Mouse (Mus musculus): ENCODE data around the gene Sumf1. TPM values are rescaled to one million over a fixed set of nuclear protein-coding genes. Genes with fewer than 3 reads are reported as not detected.

Sumf1 gene
- polyA plus RNA-seq, 1 experiment: 14.3 TPM

DNA sequence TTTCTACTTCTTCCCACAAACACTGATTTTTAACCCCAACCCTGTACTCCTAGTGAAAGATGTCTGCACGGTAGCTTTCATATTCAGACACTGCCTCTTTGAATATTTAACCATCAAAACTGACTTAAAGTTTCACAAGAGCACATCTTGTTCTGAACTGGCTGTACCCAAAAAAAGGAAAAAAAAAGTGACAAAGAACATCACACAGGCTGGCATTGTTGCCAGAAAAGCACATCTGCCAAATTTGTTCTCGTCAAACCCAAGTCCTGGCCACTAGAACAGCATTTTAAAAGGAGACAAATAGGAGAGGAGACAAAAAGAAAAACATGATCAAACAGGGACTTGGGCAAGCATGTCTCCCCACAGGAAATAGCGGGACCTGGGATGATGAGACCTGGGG, 91.9 kb downstream of the Sumf1 start:
- TF ChIP-seq CTCF (IDR thresholded peaks at IDR 0.05; ENCODE audit: control insufficient read depth, insufficient read depth, low read length): no peak
- no peak for TF ChIP-seq POLR2A (IDR thresholded peaks at IDR 0.05; ENCODE audit: borderline replicate concordance, control insufficient read depth, low read depth, low read length)
- Histone ChIP-seq H3K4me1 (ENCODE audit: control insufficient read depth, insufficient read depth, low read length) (no peaks in the 10 kb centered on the region), H3K27ac (ENCODE audit: control insufficient read depth, insufficient read depth, low read depth, low read length, poor library complexity) (no peak overlapping the region), H3K4me3 (replicated peaks; ENCODE audit: control insufficient read depth, low read depth, low read length) (no peak overlapping the region)
- WGBS: 81% methylated on average over 3 of the region's 3 CpGs

DNA sequence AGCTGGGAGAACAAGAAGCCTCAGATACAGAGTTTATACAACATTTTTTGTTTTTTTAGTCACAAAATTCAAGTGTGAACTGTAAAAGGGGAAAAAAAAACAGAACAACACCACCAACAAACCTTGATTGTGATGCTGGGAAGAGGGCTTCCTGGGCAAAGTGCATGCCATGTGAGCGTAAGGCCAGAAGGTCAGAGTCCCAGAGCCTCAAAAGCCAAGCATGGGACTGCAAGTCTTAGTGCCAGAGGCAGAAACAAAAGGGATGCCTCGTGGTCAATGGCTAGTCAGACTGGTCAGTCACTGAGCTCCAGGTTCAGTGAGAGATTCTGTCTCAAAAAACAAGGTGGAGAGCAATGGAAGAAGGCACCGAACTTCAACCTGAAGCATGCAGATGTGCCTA, 92.7 kb downstream of the Sumf1 start:
- no peak for TF ChIP-seq POLR2A (IDR thresholded peaks at IDR 0.05; ENCODE audit: borderline replicate concordance, control insufficient read depth, low read depth, low read length)
- TF ChIP-seq CTCF (IDR thresholded peaks at IDR 0.05; ENCODE audit: control insufficient read depth, insufficient read depth, low read length): no peak
- no peaks in the 10 kb centered on the region for H3K4me1 ChIP-seq (ENCODE audit: control insufficient read depth, insufficient read depth, low read length)
- no peak overlapping the region for H3K27ac ChIP-seq (ENCODE audit: control insufficient read depth, insufficient read depth, low read depth, low read length, poor library complexity)
- WGBS: 70% methylated on average over 3 of the region's 3 CpGs
- H3K4me3 ChIP-seq (replicated peaks; ENCODE audit: control insufficient read depth, low read depth, low read length): no peak overlapping the region

- TF ChIP-seq POLR2A (IDR thresholded peaks at IDR 0.05; ENCODE audit: borderline replicate concordance, control insufficient read depth, low read depth, low read length): no peak
- no peak for TF ChIP-seq CTCF (IDR thresholded peaks at IDR 0.05; ENCODE audit: control insufficient read depth, insufficient read depth, low read length)
- no peak overlapping the region for H3K4me3 ChIP-seq (replicated peaks; ENCODE audit: control insufficient read depth, low read depth, low read length)
- WGBS: 44% methylated on average over 1 of the region's 1 CpGs
- H3K4me1 ChIP-seq (ENCODE audit: control insufficient read depth, insufficient read depth, low read length): no peaks in the 10 kb centered on the region
- H3K27ac ChIP-seq (ENCODE audit: control insufficient read depth, insufficient read depth, low read depth, low read length, poor library complexity): no peak overlapping the region
These were observed 94.1 kb downstream of the Sumf1 start for GRCm38 (mm10) chr6:108091296-108091695.

DNA sequence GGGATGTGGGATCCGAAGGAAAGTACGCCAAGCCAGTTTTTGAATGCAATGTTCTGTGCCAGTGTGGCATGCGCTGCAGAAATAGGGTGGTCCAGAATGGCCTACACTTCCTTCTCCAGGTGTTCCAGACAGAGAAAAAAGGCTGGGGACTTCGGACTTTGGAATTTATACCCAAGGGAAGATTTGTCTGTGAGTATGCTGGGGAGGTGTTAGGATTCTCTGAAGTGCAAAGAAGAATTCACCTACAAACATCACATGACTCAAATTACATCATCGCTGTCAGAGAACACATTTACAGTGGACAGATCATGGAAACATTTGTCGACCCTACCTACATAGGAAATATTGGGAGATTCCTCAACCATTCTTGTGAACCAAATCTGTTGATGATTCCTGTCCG, 109.5 kb downstream of the Sumf1 start:
- WGBS: 87% methylated on average over 7 of the region's 7 CpGs

GRCm38 (mm10) chr6:108074624-108075023, 110.8 kb downstream of the Sumf1 start:
- no peak overlapping the region for H3K4me3 ChIP-seq (replicated peaks; ENCODE audit: control insufficient read depth, low read depth, low read length)
- 82% methylated on average over 10 of the region's 10 CpGs for WGBS
- no peak for TF ChIP-seq POLR2A (IDR thresholded peaks at IDR 0.05; ENCODE audit: borderline replicate concordance, control insufficient read depth, low read depth, low read length)
- TF ChIP-seq CTCF (IDR thresholded peaks at IDR 0.05; ENCODE audit: control insufficient read depth, insufficient read depth, low read length): no peak
- H3K27ac ChIP-seq (ENCODE audit: control insufficient read depth, insufficient read depth, low read depth, low read length, poor library complexity): no peak overlapping the region; the same call in 1 of the 2 replicates
- H3K4me1 ChIP-seq (ENCODE audit: control insufficient read depth, insufficient read depth, low read length): no peaks in the 10 kb centered on the region

More for the DNA sequence above, 109.5 kb downstream of the Sumf1 start:
- no peak overlapping the region for H3K27ac ChIP-seq (ENCODE audit: control insufficient read depth, insufficient read depth, low read depth, low read length, poor library complexity)
- TF ChIP-seq CTCF (IDR thresholded peaks at IDR 0.05; ENCODE audit: control insufficient read depth, insufficient read depth, low read length) (no peak), POLR2A (IDR thresholded peaks at IDR 0.05; ENCODE audit: borderline replicate concordance, control insufficient read depth, low read depth, low read length) (no peak)
- H3K4me3 ChIP-seq (replicated peaks; ENCODE audit: control insufficient read depth, low read depth, low read length): no peak overlapping the region
- H3K4me1 ChIP-seq (ENCODE audit: control insufficient read depth, insufficient read depth, low read length): no peaks in the 10 kb centered on the region

- whole genome bisulfite sequencing: 79% methylated on average over 2 of the region's 2 CpGs
- H3K27ac ChIP-seq (ENCODE audit: control insufficient read depth, insufficient read depth, low read depth, low read length, poor library complexity): no peak overlapping the region
- TF ChIP-seq CTCF (IDR thresholded peaks at IDR 0.05; ENCODE audit: control insufficient read depth, insufficient read depth, low read length) (no peak), POLR2A (IDR thresholded peaks at IDR 0.05; ENCODE audit: borderline replicate concordance, control insufficient read depth, low read depth, low read length) (no peak)
- no peaks in the 10 kb centered on the region for H3K4me1 ChIP-seq (ENCODE audit: control insufficient read depth, insufficient read depth, low read length)
- H3K4me3 ChIP-seq (replicated peaks; ENCODE audit: control insufficient read depth, low read depth, low read length): no peak overlapping the region
These were observed 111.5 kb downstream of the Sumf1 start for GRCm38 (mm10) chr6:108073931-108074330.

DNA sequence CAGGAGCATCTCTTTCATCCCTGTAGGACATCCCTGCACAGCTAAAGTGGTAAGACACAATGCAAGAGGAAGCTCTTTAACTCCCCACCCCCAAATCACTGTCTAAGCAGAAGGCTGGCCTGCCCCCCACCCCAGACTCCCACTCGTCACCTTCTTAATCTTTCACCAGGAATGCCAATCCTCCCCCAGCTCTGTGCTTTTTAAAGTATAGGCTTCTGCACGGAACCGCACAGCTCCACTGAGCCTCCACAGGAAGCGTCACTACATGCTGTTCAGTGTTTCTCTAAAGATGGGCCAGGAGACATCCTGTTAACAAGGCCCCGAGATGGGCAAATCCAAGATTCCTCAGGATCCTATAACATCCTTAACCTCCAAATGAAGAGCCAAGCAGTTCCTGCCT, 112.3 kb downstream of the Sumf1 start:
- Histone ChIP-seq H3K4me3 (replicated peaks; ENCODE audit: control insufficient read depth, low read depth, low read length) (no peak overlapping the region), H3K4me1 (ENCODE audit: control insufficient read depth, insufficient read depth, low read length) (no peaks in the 10 kb centered on the region), H3K27ac (ENCODE audit: control insufficient read depth, insufficient read depth, low read depth, low read length, poor library complexity) (no peak overlapping the region)
- TF ChIP-seq CTCF (IDR thresholded peaks at IDR 0.05; ENCODE audit: control insufficient read depth, insufficient read depth, low read length): no peak
- TF ChIP-seq POLR2A (IDR thresholded peaks at IDR 0.05; ENCODE audit: borderline replicate concordance, control insufficient read depth, low read depth, low read length): no peak
- 88% methylated on average over 5 of the region's 5 CpGs for WGBS

DNA sequence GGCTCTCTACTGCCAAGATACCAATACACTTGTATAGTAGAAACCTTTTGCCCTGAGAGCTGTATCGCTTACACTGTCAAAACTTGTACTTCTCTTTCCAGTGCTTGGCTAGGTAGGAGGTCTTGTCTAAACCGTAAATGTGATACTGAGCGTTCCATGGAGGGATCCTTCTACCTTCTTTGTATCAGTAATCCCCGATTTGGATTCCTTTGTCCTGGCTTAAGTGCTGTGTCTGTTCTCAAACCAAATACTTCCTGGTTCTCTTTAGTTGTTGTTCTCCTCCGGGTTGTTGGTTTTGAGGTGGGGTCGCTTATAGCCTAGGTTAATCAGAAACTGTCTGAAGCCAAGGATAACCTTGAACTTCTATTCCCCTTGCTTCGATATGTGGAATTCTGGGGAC, 114.4 kb downstream of the Sumf1 start:
- Histone ChIP-seq H3K4me3 (replicated peaks; ENCODE audit: control insufficient read depth, low read depth, low read length) (no peak overlapping the region), H3K4me1 (ENCODE audit: control insufficient read depth, insufficient read depth, low read length) (no peaks in the 10 kb centered on the region; the same call in 1 of the 2 replicates), H3K27ac (ENCODE audit: control insufficient read depth, insufficient read depth, low read depth, low read length, poor library complexity) (no peak overlapping the region)
- 85% methylated on average over 7 of the region's 7 CpGs for WGBS
- TF ChIP-seq POLR2A (IDR thresholded peaks at IDR 0.05; ENCODE audit: borderline replicate concordance, control insufficient read depth, low read depth, low read length) (no peak), CTCF (IDR thresholded peaks at IDR 0.05; ENCODE audit: control insufficient read depth, insufficient read depth, low read length) (no peak)

- peak overlapping the region; percentile 61 for H3K4me3 ChIP-seq (replicated peaks; ENCODE audit: control insufficient read depth, low read depth, low read length)
- peak; percentile 29; the same call in 1 of the 2 replicates for TF ChIP-seq CTCF (IDR thresholded peaks at IDR 0.05; ENCODE audit: control insufficient read depth, insufficient read depth, low read length)
- no peak for TF ChIP-seq POLR2A (IDR thresholded peaks at IDR 0.05; ENCODE audit: borderline replicate concordance, control insufficient read depth, low read depth, low read length)
- peak overlapping the region; percentile 52 for H3K27ac ChIP-seq (ENCODE audit: control insufficient read depth, insufficient read depth, low read depth, low read length, poor library complexity)
- 3% methylated on average over 6 of the region's 6 CpGs for WGBS
- H3K4me1 ChIP-seq (ENCODE audit: control insufficient read depth, insufficient read depth, low read length): no peaks in the 10 kb centered on the region; the same call in 1 of the 2 replicates
These were observed 119.8 kb downstream of the Sumf1 start for GRCm38 (mm10) chr6:108065583-108065982.

Measured in bone marrow, adult 2 months (tissue).